Mouse (Mus musculus) adrenal gland, postnatal 36 days (tissue): ENCODE data around the gene Sox13. TPM values are rescaled to one million over a fixed set of nuclear protein-coding genes. Genes with fewer than 3 reads are reported as not detected.

Source experiments
- DNase-seq, 2 experiments: peaks; one replicate each; pipeline ENCODE4 v3.0.0; 2021; ENCODE audit warnings: mixed read lengths in 1 of 2
- total RNA-seq, 2 experiments: library from RNA; stranded (reverse); gene quantifications; 2 replicates each; pipeline ENCODE4 v1.2.3; 2021

Gene Sox13
- total RNA-seq, 2 experiments from 2014 or later = 12.6 to 17.5 TPM

- no peak for DNase-seq
These were observed 7.0 kb upstream of the Sox13 start for GRCm38 (mm10) chr1:133431133-133431532.

GRCm38 (mm10) chr1:133424547-133425140, 467 bp upstream of the Sox13 start:
- no peak for DNase-seq

GRCm38 (mm10) chr1:133423166-133423542, 1.0 kb downstream of the Sox13 start:
- DNase-seq = peak; percentile 33 to 64

GRCm38 (mm10) chr1:133422615-133423161, 1.5 kb downstream of the Sox13 start:
- peak; percentile 44 to 57 for DNase-seq

- DNase-seq = no peak
These were observed 2.1 kb downstream of the Sox13 start for GRCm38 (mm10) chr1:133421975-133422570.

- no peak for DNase-seq
These were observed 3.1 kb downstream of the Sox13 start for GRCm38 (mm10) chr1:133421061-133421460.

GRCm38 (mm10) chr1:133420491-133420890, 3.7 kb downstream of the Sox13 start:
- no peak for DNase-seq

GRCm38 (mm10) chr1:133419178-133419834, 4.9 kb downstream of the Sox13 start:
- DNase-seq = no peak

- DNase-seq = peak; percentile 91 to 95
These were observed 5.9 kb downstream of the Sox13 start for GRCm38 (mm10) chr1:133418164-133418800.

- no peak for DNase-seq
These were observed 6.6 kb downstream of the Sox13 start for GRCm38 (mm10) chr1:133417539-133417938.

- DNase-seq = no peak
These were observed 7.1 kb downstream of the Sox13 start for GRCm38 (mm10) chr1:133417113-133417512.

- DNase-seq = no peak
These were observed 7.7 kb downstream of the Sox13 start for GRCm38 (mm10) chr1:133416472-133416871.

GRCm38 (mm10) chr1:133415505-133415904, 8.7 kb downstream of the Sox13 start:
- DNase-seq = no peak

GRCm38 (mm10) chr1:133415086-133415485, 9.1 kb downstream of the Sox13 start:
- no peak for DNase-seq

GRCm38 (mm10) chr1:133412941-133413340, 11.2 kb downstream of the Sox13 start:
- DNase-seq = peak in 1 of 2 experiments; percentile 35

GRCm38 (mm10) chr1:133411506-133412147, 12.6 kb downstream of the Sox13 start:
- DNase-seq = no peak

- no peak for DNase-seq
These were observed 14.4 kb downstream of the Sox13 start for GRCm38 (mm10) chr1:133409786-133410185.

- no peak for DNase-seq
These were observed 15.2 kb downstream of the Sox13 start for GRCm38 (mm10) chr1:133408880-133409516.

GRCm38 (mm10) chr1:133408321-133408720, 15.9 kb downstream of the Sox13 start:
- DNase-seq = no peak

GRCm38 (mm10) chr1:133407436-133407835, 16.7 kb downstream of the Sox13 start:
- DNase-seq = no peak

- DNase-seq = no peak
These were observed 17.6 kb downstream of the Sox13 start for GRCm38 (mm10) chr1:133406614-133407013.

- DNase-seq = no peak
These were observed 20.2 kb downstream of the Sox13 start for GRCm38 (mm10) chr1:133404005-133404404.
